Mouse (Mus musculus) CH12.LX (cell line): Measurements from ENCODE around the gene Trim56. TPM values are rescaled to one million over a fixed set of nuclear protein-coding genes. Genes with fewer than 3 reads are reported as not detected.

Source experiments
- DNase-seq: peaks from one replicate; pipeline ENCODE4 v3.0.0-alpha.2; 2013; ENCODE audit errors: extremely low read depth
- H3K27ac ChIP-seq: 2 replicates; pipeline ENCODE4 v1.5.1; 2012; ENCODE audit warnings: low read depth, mild to moderate bottlenecking, control low read depth, moderate library complexity; ENCODE audit not compliant: insufficient read depth
- H3K27me3 ChIP-seq: replicated peaks from 2 replicates; pipeline ENCODE3; 2012; ENCODE audit warnings: inconsistent platforms
- H3K36me3 ChIP-seq, 2 experiments: replicated peaks in 1 of 2; 2 replicates each; pipeline versions ENCODE3 to v1.6.1; 2012; ENCODE audit warnings: inconsistent platforms in 1 of 2, low read length in 1 of 2, mild to moderate bottlenecking in 1 of 2, mixed read lengths in 1 of 2, moderate library complexity in 1 of 2; ENCODE audit not compliant: control insufficient read depth in 1 of 2, insufficient read depth in 1 of 2
- H3K4me1 ChIP-seq, 2 experiments: 2 replicates each; pipeline ENCODE4 v1.6.1; 2012; ENCODE audit warnings: inconsistent platforms in 1 of 2, moderate library complexity in 1 of 2; ENCODE audit not compliant: insufficient read depth in 2 of 2, control insufficient read depth in 1 of 2
- H3K4me2 ChIP-seq: 2 replicates; pipeline ENCODE4 v1.6.1; 2012; ENCODE audit warnings: low read depth, mild to moderate bottlenecking, control low read depth; ENCODE audit not compliant: poor library complexity, insufficient read depth, severe bottlenecking
- H3K4me3 ChIP-seq, 3 experiments: fragments of 150-350 bp in 1 of 3; sonication (generic) in 1 of 3; replicated peaks in 1 of 3; 2 replicates each; pipeline versions ENCODE3 to v1.5.1; 2011 to 2012; ENCODE audit warnings: low read depth in 2 of 3, low read length in 2 of 3, mild to moderate bottlenecking in 2 of 3, moderate library complexity in 2 of 3, control low read depth in 1 of 3, improper control_type of control experiment in 1 of 3, inconsistent platforms in 1 of 3, mixed read lengths in 1 of 3; ENCODE audit not compliant: poor library complexity in 1 of 3
- H3K79me2 ChIP-seq: replicated peaks from 2 replicates; pipeline ENCODE4 v1.6.1; 2012; ENCODE audit warnings: mild to moderate bottlenecking, moderate library complexity; ENCODE audit not compliant: control insufficient read depth, poor library complexity, insufficient read depth, severe bottlenecking; ENCODE audit errors: extremely low read depth
- H3K9ac ChIP-seq: 2 replicates; pipeline ENCODE4 v1.6.1; 2012; ENCODE audit warnings: low read depth, mild to moderate bottlenecking, control low read depth, moderate library complexity; ENCODE audit not compliant: insufficient read depth
- H3K9me3 ChIP-seq: replicated peaks from 2 replicates; pipeline ENCODE3; 2012; ENCODE audit warnings: low read length, inconsistent platforms, mixed read lengths
- BHLHE40 ChIP-seq: IDR thresholded peaks from 2 replicates; pipeline ENCODE4 v1.6.1; 2011; ENCODE audit warnings: mild to moderate bottlenecking, low read depth, low read length, improper control_type of control experiment
- CHD1 ChIP-seq: IDR thresholded peaks from 2 replicates; pipeline ENCODE4 v1.6.1; 2012; ENCODE audit warnings: low read depth, low read length, improper control_type of control experiment, inconsistent platforms
- E2F4 ChIP-seq: IDR thresholded peaks from 2 replicates; pipeline ENCODE4 v1.6.1; 2011; ENCODE audit warnings: low read depth, low read length, improper control_type of control experiment; ENCODE audit not compliant: insufficient replicate concordance
- ELF1 ChIP-seq: IDR thresholded peaks from 2 replicates; pipeline ENCODE4 v1.6.1; 2014; ENCODE audit warnings: low read depth, mild to moderate bottlenecking, inconsistent platforms, low read length, improper control_type of control experiment
- EP300 ChIP-seq: IDR thresholded peaks from 2 replicates; pipeline ENCODE4 v1.6.1; 2011; ENCODE audit warnings: low read length, improper control_type of control experiment
- GABPA ChIP-seq: IDR thresholded peaks from 2 replicates; pipeline ENCODE4 v1.6.1; 2012; ENCODE audit warnings: low read depth, low read length, improper control_type of control experiment, inconsistent platforms; ENCODE audit not compliant: insufficient replicate concordance
- KAT2A ChIP-seq: IDR thresholded peaks from 2 replicates; pipeline ENCODE4 v1.6.1; 2012; ENCODE audit warnings: low read length, improper control_type of control experiment, inconsistent platforms; ENCODE audit not compliant: insufficient replicate concordance
- MAZ ChIP-seq: IDR thresholded peaks from 2 replicates; pipeline ENCODE4 v1.6.1; 2012; ENCODE audit warnings: low read depth, mild to moderate bottlenecking, inconsistent platforms, low read length, improper control_type of control experiment, moderate library complexity
- MEF2A ChIP-seq: IDR thresholded peaks from 2 replicates; pipeline ENCODE4 v1.6.1; 2014; ENCODE audit warnings: low read depth, mild to moderate bottlenecking, inconsistent platforms, low read length, improper control_type of control experiment, borderline replicate concordance
- MYC ChIP-seq: IDR thresholded peaks from 2 replicates; pipeline ENCODE4 v1.6.1; 2011; ENCODE audit warnings: low read depth, mild to moderate bottlenecking, improper control_type of control experiment, low read length
- NELFE ChIP-seq: IDR thresholded peaks from 2 replicates; pipeline ENCODE4 v1.6.1; 2011; ENCODE audit warnings: low read depth, low read length, improper control_type of control experiment
- NRF1 ChIP-seq: IDR thresholded peaks from 2 replicates; pipeline ENCODE4 v1.6.1; 2014; ENCODE audit warnings: low read depth, mild to moderate bottlenecking, inconsistent platforms, low read length, improper control_type of control experiment, moderate library complexity
- PAX5 ChIP-seq: IDR thresholded peaks from 2 replicates; pipeline ENCODE4 v1.6.1; 2012; ENCODE audit warnings: low read length, inconsistent platforms, mixed read lengths
- POLR2A ChIP-seq: IDR thresholded peaks from 2 replicates; pipeline ENCODE4 v1.6.1; 2011; ENCODE audit warnings: low read depth, mild to moderate bottlenecking, improper control_type of control experiment, low read length
- SIN3A ChIP-seq: IDR thresholded peaks from 2 replicates; pipeline ENCODE4 v1.6.1; 2012; ENCODE audit warnings: low read length, improper control_type of control experiment, inconsistent platforms
- TBP ChIP-seq: conservative IDR thresholded peaks from 2 replicates; pipeline ENCODE4 v1.6.1; 2011; ENCODE audit warnings: low read depth, low read length, improper control_type of control experiment
- TCF12 ChIP-seq: IDR thresholded peaks from 2 replicates; pipeline ENCODE4 v1.6.1; 2014; ENCODE audit warnings: low read depth, mild to moderate bottlenecking, inconsistent platforms, low read length, improper control_type of control experiment
- USF1 ChIP-seq: IDR thresholded peaks from 2 replicates; pipeline ENCODE4 v1.6.1; 2014; ENCODE audit warnings: low read depth, mild to moderate bottlenecking, inconsistent platforms, low read length, improper control_type of control experiment
- ZKSCAN1 ChIP-seq: IDR thresholded peaks from 2 replicates; pipeline ENCODE4 v1.6.1; 2012; ENCODE audit warnings: low read depth, inconsistent platforms, low read length, improper control_type of control experiment, borderline replicate concordance
- dilution Hi-C: fragments of 300-500 bp; cut with MboI; formaldehyde crosslinking; loops from 2 replicates; pipeline ENCODE4 v1.14.3; 2020; ENCODE audit warnings: low sequenced_read_pairs; ENCODE audit not compliant: extremely low pct_unique_long_range_greater_than_20kb, extremely low pct_ligation_motif_present
- in situ Hi-C: fragments of 300-500 bp; cut with MboI; formaldehyde crosslinking; loops from 3 replicates; pipeline ENCODE4 v1.14.3; 2019; ENCODE audit warnings: low sequenced_read_pairs, low pct_ligation_motif_present, low pct_unique_long_range_greater_than_20kb, mixed read lengths
- polyA plus RNA-seq: library from polyadenylated mRNA; unstranded; fragments of >175 nt; gene quantifications from 2 replicates; pipeline ENCODE4 v1.2.1, GENCODE M21; 2012; ENCODE audit warnings: low read depth; ENCODE audit not compliant: insufficient read length
- total RNA-seq, 2 experiments: library from RNA; depleted of rRNA; stranded (reverse); fragments of 300-350 nt in 1 of 2; fragments of >200 nt in 1 of 2; gene quantifications; 2 replicates each; pipeline ENCODE4 v1.2.3; 2012 to 2014

The Trim56 gene
- total and polyA plus RNA-seq, 3 experiments: 7.6 to 12.9 (median 11.2) TPM

GRCm38 (mm10) chr5:137096037-137096436 lies 20.0 kb downstream of the Trim56 start:
- no peak overlapping the region for H3K9ac ChIP-seq
- H3K4me2 ChIP-seq: no peak overlapping the region
- no peaks in the 10 kb centered on the region for H3K27me3 ChIP-seq
- DNase-seq: no peak
- H3K9me3 ChIP-seq: peaks cover 8% of the 10 kb centered on the region
- H3K27ac ChIP-seq: no peak overlapping the region
- no peaks in the 10 kb centered on the region for H3K36me3 ChIP-seq
- H3K4me1 ChIP-seq: peaks cover 0 to 11% of the 10 kb centered on the region in 2 experiments; a peak in 2 of 4 replicates
- dilution Hi-C loops: no loop called here
- H3K79me2 ChIP-seq: no peaks in the 10 kb centered on the region
- H3K4me3 ChIP-seq: no peak overlapping the region
- in situ Hi-C loops: no loop called here
- TF ChIP-seq NELFE (no peak), TBP (no peak), POLR2A (no peak), NRF1 (no peak), EP300 (no peak), PAX5 (no peak), ZKSCAN1 (no peak), SIN3A (no peak), ELF1 (no peak), CHD1 (no peak), MYC (no peak), BHLHE40 (no peak), TCF12 (no peak), MAZ (no peak), USF1 (no peak), MEF2A (no peak), E2F4 (no peak)
- TF ChIP-seq, all 38 proteins: peak for 0

DNA sequence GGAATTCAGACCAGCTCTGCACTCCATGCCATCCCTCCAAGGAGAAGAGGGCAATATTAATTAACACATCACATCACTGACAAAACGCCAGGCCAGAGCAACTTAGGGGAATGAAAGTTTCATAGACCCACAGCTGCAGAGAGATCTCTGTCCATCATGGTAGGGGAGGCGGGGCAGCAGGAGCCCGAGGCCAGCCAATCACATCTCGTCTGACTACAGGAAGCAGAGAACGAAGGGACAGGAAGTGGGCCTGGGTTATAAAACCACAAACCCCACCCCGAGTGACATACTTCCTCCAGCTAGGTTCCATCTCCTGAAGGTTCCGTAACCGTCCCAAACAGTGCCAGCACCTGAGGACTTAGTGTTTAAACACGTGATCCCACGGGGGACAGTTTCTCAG lies 20.9 kb downstream of the Trim56 start:
- Histone ChIP-seq H3K27me3 (no peaks in the 10 kb centered on the region), H3K9ac (no peak overlapping the region), H3K36me3 (no peaks in the 10 kb centered on the region), H3K27ac (no peak overlapping the region), H3K4me1 (peaks cover 0 to 11% of the 10 kb centered on the region in 2 experiments; a peak in 2 of 4 replicates), H3K79me2 (no peaks in the 10 kb centered on the region), H3K4me2 (no peak overlapping the region), H3K4me3 (no peak overlapping the region)
- DNase-seq: no peak
- dilution Hi-C loops (no loop called here), in situ Hi-C loops (no loop called here)
- TF ChIP-seq MYC (no peak), TCF12 (no peak), POLR2A (no peak), ZKSCAN1 (no peak), MAZ (no peak), KAT2A (no peak), NELFE (no peak), GABPA (no peak)
- TF ChIP-seq, all 38 proteins: peak for 0
- H3K9me3 ChIP-seq: peaks cover 8% of the 10 kb centered on the region
